Mouse (Mus musculus): ENCODE measurements around the gene Prkab2. TPM values are rescaled to one million over a fixed set of nuclear protein-coding genes. Genes with fewer than 3 reads are reported as not detected.

Gene Prkab2
- polyA plus RNA-seq, 1 experiment from 2014 or later: 11.8 TPM

DNA sequence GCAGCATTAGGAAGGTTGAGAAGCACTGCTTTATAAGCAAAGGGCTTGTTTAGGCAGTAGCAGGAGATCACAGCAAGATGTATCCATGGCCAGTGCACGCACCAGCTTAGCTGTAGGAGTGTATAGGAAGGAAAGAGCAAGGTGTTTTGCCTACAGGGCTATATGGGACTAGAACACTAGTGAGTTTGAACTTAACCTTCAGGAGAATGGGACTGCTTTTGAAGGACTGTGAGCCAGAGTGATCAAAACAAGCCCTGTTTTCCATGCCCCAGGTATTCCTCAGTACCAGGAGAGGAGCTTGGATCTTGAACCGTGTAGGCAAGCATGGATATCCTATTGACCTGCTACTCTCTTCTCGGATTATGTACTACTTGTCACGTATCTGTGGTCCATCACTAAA, 16.6 kb upstream of the Prkab2 start:
- no peak overlapping the region for H3K4me2 ChIP-seq (ENCODE audit: low read depth, low read length)
- no peaks in the 10 kb centered on the region for H3K9me3 ChIP-seq (ENCODE audit: control insufficient read depth, low read length)
- H3K27ac ChIP-seq (ENCODE audit: low read depth, low read length): no peak overlapping the region
- WGBS: 91% methylated on average over 4 of the region's 4 CpGs
- H3K4me1 ChIP-seq (ENCODE audit: control insufficient read depth, insufficient read depth, low read length): no peaks in the 10 kb centered on the region
- no peak overlapping the region for H3K9ac ChIP-seq (replicated peaks; ENCODE audit: low read depth, low read length)
- no peak overlapping the region for H3K4me3 ChIP-seq (ENCODE audit: low read depth, low read length)
- ATAC-seq (ENCODE audit: low read depth): no peak
- H3K27me3 ChIP-seq (ENCODE audit: control insufficient read depth, insufficient read depth, low read length): no peaks in the 10 kb centered on the region
- no peaks in the 10 kb centered on the region for H3K36me3 ChIP-seq (ENCODE audit: control insufficient read depth, insufficient read depth, low read length)

DNA sequence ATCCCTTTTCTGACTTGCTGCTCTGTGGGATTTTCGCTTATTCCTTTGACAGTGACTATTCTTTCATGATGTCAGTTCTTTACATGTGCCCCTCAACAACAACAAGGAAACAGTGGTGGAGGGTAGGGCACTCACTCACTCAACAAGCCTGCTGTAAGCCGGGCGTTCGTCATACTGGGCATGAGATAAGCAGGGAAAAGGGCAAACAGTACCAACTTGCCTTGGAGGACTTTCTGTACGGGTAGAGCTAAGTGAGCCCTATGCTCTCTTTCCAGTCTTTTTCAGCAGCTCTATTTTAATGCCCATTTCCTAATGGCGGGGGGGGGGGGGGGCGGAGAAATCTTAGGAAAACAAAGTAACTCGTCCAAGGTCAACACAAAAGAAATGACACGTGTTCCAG, 16.0 kb upstream of the Prkab2 start:
- ATAC-seq (ENCODE audit: low read depth): no peak

GRCm38 (mm10) chr3:97648518-97648917, 9.5 kb upstream of the Prkab2 start:
- Histone ChIP-seq H3K27me3 (ENCODE audit: control insufficient read depth, insufficient read depth, low read length) (no peaks in the 10 kb centered on the region), H3K4me1 (ENCODE audit: control insufficient read depth, insufficient read depth, low read length) (no peaks in the 10 kb centered on the region), H3K4me3 (ENCODE audit: low read depth, low read length) (no peak overlapping the region), H3K9me3 (ENCODE audit: control insufficient read depth, low read length) (no peaks in the 10 kb centered on the region), H3K4me2 (ENCODE audit: low read depth, low read length) (no peak overlapping the region), H3K36me3 (ENCODE audit: control insufficient read depth, insufficient read depth, low read length) (no peaks in the 10 kb centered on the region), H3K9ac (replicated peaks; ENCODE audit: low read depth, low read length) (no peak overlapping the region), H3K27ac (ENCODE audit: low read depth, low read length) (no peak overlapping the region)
- 52% methylated on average over 1 of the region's 1 CpGs for WGBS
- no peak for ATAC-seq (ENCODE audit: low read depth)

More for the DNA sequence above, 16.0 kb upstream of the Prkab2 start:
- no peak overlapping the region for H3K4me3 ChIP-seq (ENCODE audit: low read depth, low read length)
- 87% methylated on average over 9 of the region's 9 CpGs for WGBS
- H3K27me3 ChIP-seq (ENCODE audit: control insufficient read depth, insufficient read depth, low read length): no peaks in the 10 kb centered on the region
- H3K9ac ChIP-seq (replicated peaks; ENCODE audit: low read depth, low read length): no peak overlapping the region
- H3K27ac ChIP-seq (ENCODE audit: low read depth, low read length): no peak overlapping the region
- no peaks in the 10 kb centered on the region for H3K4me1 ChIP-seq (ENCODE audit: control insufficient read depth, insufficient read depth, low read length)
- H3K4me2 ChIP-seq (ENCODE audit: low read depth, low read length): no peak overlapping the region
- no peaks in the 10 kb centered on the region for H3K36me3 ChIP-seq (ENCODE audit: control insufficient read depth, insufficient read depth, low read length)
- H3K9me3 ChIP-seq (ENCODE audit: control insufficient read depth, low read length): no peaks in the 10 kb centered on the region

DNA sequence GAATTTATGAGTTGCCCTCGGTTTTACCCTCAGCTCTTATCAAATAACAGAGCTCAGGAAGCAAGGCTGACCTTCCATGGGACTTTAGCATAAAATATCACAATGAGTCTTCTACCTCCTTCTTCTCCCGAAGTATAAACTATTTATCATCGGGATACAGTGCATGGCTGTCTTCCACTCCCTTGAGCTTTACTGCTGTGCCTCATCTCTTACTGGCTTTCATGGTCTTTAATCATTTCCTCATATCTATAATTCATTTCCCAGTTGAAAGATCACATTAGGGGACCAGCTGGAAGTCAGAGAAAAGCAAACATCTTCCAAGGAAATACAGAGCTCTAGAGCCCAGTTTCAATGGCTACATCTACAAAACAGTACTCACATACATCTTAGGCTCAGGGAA, 9.0 kb upstream of the Prkab2 start:
- Histone ChIP-seq H3K9me3 (ENCODE audit: control insufficient read depth, low read length) (no peaks in the 10 kb centered on the region), H3K27me3 (ENCODE audit: control insufficient read depth, insufficient read depth, low read length) (no peaks in the 10 kb centered on the region), H3K4me1 (ENCODE audit: control insufficient read depth, insufficient read depth, low read length) (no peaks in the 10 kb centered on the region), H3K27ac (ENCODE audit: low read depth, low read length) (no peak overlapping the region), H3K36me3 (ENCODE audit: control insufficient read depth, insufficient read depth, low read length) (no peaks in the 10 kb centered on the region), H3K4me3 (ENCODE audit: low read depth, low read length) (no peak overlapping the region), H3K9ac (replicated peaks; ENCODE audit: low read depth, low read length) (no peak overlapping the region), H3K4me2 (ENCODE audit: low read depth, low read length) (no peak overlapping the region)
- ATAC-seq (ENCODE audit: low read depth): no peak
- 73% methylated on average over 3 of the region's 3 CpGs for WGBS

- WGBS: 75% methylated on average over 6 of the region's 6 CpGs
- Histone ChIP-seq H3K36me3 (ENCODE audit: control insufficient read depth, insufficient read depth, low read length) (no peaks in the 10 kb centered on the region), H3K4me3 (ENCODE audit: low read depth, low read length) (no peak overlapping the region), H3K4me2 (ENCODE audit: low read depth, low read length) (no peak overlapping the region), H3K9me3 (ENCODE audit: control insufficient read depth, low read length) (no peaks in the 10 kb centered on the region), H3K9ac (replicated peaks; ENCODE audit: low read depth, low read length) (no peak overlapping the region), H3K27ac (ENCODE audit: low read depth, low read length) (no peak overlapping the region), H3K4me1 (ENCODE audit: control insufficient read depth, insufficient read depth, low read length) (no peaks in the 10 kb centered on the region), H3K27me3 (ENCODE audit: control insufficient read depth, insufficient read depth, low read length) (no peaks in the 10 kb centered on the region)
- no peak for ATAC-seq (ENCODE audit: low read depth)
Measured at GRCm38 (mm10) chr3:97649469-97649868, 8.5 kb upstream of the Prkab2 start.

GRCm38 (mm10) chr3:97651604-97652003, 6.4 kb upstream of the Prkab2 start:
- ATAC-seq (ENCODE audit: low read depth): no peak
- Histone ChIP-seq H3K4me2 (ENCODE audit: low read depth, low read length) (no peak overlapping the region), H3K9me3 (ENCODE audit: control insufficient read depth, low read length) (no peaks in the 10 kb centered on the region), H3K36me3 (ENCODE audit: control insufficient read depth, insufficient read depth, low read length) (no peaks in the 10 kb centered on the region), H3K27me3 (ENCODE audit: control insufficient read depth, insufficient read depth, low read length) (no peaks in the 10 kb centered on the region), H3K27ac (ENCODE audit: low read depth, low read length) (no peak overlapping the region), H3K9ac (replicated peaks; ENCODE audit: low read depth, low read length) (no peak overlapping the region), H3K4me3 (ENCODE audit: low read depth, low read length) (no peak overlapping the region), H3K4me1 (ENCODE audit: control insufficient read depth, insufficient read depth, low read length) (no peaks in the 10 kb centered on the region)
- 86% methylated on average over 10 of the region's 10 CpGs for WGBS

DNA sequence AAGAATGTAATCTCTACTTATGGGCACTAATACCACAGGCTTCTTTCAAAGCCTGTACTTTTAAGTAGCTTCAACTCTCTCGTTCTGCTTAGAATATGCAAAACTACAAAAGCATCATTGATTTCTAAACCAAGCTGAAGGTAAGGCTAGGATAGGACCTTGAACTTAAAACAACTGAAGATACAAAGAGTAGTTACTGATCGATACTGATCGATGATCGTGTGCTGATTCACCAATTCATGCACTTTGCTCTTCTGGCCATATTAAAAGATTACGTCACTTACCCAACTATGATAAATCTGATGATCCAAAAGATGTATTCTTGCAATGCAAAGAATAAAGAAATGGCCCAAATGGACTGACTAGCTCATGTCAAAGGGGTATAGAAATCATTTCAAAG, 4.2 kb upstream of the Prkab2 start:
- H3K9ac ChIP-seq (replicated peaks; ENCODE audit: low read depth, low read length): no peak overlapping the region
- no peak overlapping the region for H3K4me3 ChIP-seq (ENCODE audit: low read depth, low read length)
- 0 out of 2 replicates have a peak, but pooled peaks cover 3% of the 10 kb centered on the region for H3K4me1 ChIP-seq (ENCODE audit: control insufficient read depth, insufficient read depth, low read length)
- no peaks in the 10 kb centered on the region for H3K27me3 ChIP-seq (ENCODE audit: control insufficient read depth, insufficient read depth, low read length)
- H3K4me2 ChIP-seq (ENCODE audit: low read depth, low read length): no peak overlapping the region
- H3K36me3 ChIP-seq (ENCODE audit: control insufficient read depth, insufficient read depth, low read length): no peaks in the 10 kb centered on the region
- no peaks in the 10 kb centered on the region for H3K9me3 ChIP-seq (ENCODE audit: control insufficient read depth, low read length)
- H3K27ac ChIP-seq (ENCODE audit: low read depth, low read length): no peak overlapping the region
- 94% methylated on average over 5 of the region's 5 CpGs for whole genome bisulfite sequencing
- no peak for ATAC-seq (ENCODE audit: low read depth)

DNA sequence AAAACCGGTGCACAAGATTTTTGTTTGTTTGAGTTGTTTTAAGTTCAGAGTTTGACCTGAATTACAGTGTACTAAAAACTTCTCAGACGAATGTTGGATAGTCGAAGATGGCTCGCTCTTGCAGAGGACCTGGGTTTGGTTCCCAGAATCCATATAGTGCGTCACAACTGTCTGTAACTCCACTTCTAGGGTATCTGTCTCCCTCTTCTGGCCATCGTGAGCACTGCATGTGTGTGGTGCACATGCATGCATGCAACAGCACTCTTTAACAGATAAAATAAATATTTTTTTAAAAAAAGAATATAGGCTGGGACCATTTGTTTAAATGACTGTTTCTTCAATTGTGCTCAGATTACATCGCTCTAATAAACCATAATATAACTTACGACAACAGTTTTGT, 3.1 kb upstream of the Prkab2 start:
- WGBS: 87% methylated on average over 8 of the region's 8 CpGs

DNA sequence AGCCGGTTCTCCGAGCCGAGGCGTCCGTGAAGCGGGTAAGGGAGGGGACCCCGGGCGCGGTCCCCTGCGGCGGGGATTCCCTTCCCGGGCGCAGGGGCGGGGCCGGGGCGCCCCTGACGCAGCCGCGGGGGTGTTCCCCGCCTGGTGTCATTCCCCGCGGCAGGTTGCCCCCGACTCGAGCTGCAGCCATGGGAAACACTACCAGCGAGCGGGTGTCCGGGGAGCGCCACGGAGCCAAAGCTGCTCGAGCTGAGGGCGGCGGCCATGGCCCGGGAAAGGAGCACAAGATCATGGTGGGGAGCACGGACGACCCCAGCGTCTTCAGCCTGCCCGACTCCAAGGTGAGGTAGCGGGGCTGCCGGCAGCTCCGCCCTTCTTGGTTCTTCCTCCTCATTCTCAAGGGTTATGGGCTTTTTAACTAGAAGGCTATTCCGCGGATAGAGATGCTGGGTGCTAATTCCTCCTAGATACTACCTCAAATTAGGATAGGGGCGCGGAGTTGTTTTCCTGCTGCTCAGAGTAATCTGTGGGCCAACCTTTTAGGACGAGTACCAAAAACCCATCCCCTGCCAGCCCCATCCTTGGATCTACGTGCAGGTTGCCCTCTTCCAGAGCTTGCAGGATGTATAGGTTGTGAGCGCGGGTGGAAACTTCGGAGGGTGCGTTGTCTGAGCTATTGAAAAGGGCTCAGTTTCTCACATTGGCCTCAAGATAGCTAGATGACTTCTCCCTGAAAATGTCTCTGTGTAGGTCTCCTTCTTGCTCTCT, 617 bp downstream of the Prkab2 start:
- Histone ChIP-seq H3K27me3 (ENCODE audit: control insufficient read depth, insufficient read depth, low read length) (no peaks in the 10 kb centered on the region), H3K9me3 (ENCODE audit: control insufficient read depth, low read length) (no peaks in the 10 kb centered on the region), H3K36me3 (ENCODE audit: control insufficient read depth, insufficient read depth, low read length) (0 out of 2 replicates have a peak, but pooled peaks cover 2% of the 10 kb centered on the region), H3K4me2 (ENCODE audit: low read depth, low read length) (peak overlapping the region; percentile 75), H3K4me3 (ENCODE audit: low read depth, low read length) (peak overlapping the region; percentile 87), H3K27ac (ENCODE audit: low read depth, low read length) (peak overlapping the region; percentile 70), H3K9ac (replicated peaks; ENCODE audit: low read depth, low read length) (peak overlapping the region; percentile 74), H3K4me1 (ENCODE audit: control insufficient read depth, insufficient read depth, low read length) (peaks cover 10% of the 10 kb centered on the region; the same call in 1 of the 2 replicates)
- WGBS: under 1% methylated on average over 36 of the region's 50 CpGs
- peak; percentile 80 for ATAC-seq (ENCODE audit: low read depth)

More for the DNA sequence above, 3.1 kb upstream of the Prkab2 start:
- H3K9ac ChIP-seq (replicated peaks; ENCODE audit: low read depth, low read length): no peak overlapping the region
- H3K4me3 ChIP-seq (ENCODE audit: low read depth, low read length): no peak overlapping the region
- H3K36me3 ChIP-seq (ENCODE audit: control insufficient read depth, insufficient read depth, low read length): no peaks in the 10 kb centered on the region
- H3K9me3 ChIP-seq (ENCODE audit: control insufficient read depth, low read length): no peaks in the 10 kb centered on the region
- peaks cover 10% of the 10 kb centered on the region; the same call in 1 of the 2 replicates for H3K4me1 ChIP-seq (ENCODE audit: control insufficient read depth, insufficient read depth, low read length)
- H3K27me3 ChIP-seq (ENCODE audit: control insufficient read depth, insufficient read depth, low read length): no peaks in the 10 kb centered on the region
- H3K27ac ChIP-seq (ENCODE audit: low read depth, low read length): no peak overlapping the region
- H3K4me2 ChIP-seq (ENCODE audit: low read depth, low read length): no peak overlapping the region
- no peak for ATAC-seq (ENCODE audit: low read depth)
